Mouse (Mus musculus): ENCODE data around the gene Foxs1. TPM values are rescaled to one million over a fixed set of nuclear protein-coding genes. Genes with fewer than 3 reads are reported as not detected.

The Foxs1 gene
- polyA plus RNA-seq, 1 experiment from 2014 or later, result 2.9 TPM

DNA sequence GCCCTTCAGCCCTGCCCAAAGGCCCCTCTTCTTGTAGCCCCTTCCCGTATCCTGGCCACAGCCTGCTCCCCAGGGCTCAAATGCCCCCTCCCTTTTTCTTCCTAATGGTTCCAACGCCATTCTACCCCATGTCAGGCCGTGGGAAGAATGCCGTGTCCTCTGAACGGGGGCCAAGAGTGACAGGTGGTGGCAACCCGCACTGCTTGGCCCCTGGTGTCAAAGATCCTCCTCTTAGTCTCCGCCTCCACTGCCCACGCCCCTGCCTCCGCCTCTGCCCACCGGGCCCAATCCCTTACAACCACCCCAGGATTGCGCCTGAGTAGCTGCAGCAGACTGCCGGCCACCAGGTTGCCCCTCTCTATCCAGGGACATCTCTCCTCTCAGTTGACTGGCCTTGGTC, 22.0 kb downstream of the Foxs1 start, which contains the start of gene Mylk2:
Gene Mylk2 (plus strand): TSS at position 322 of the 400 bp plus-strand sequence.
- Histone ChIP-seq H3K4me1 (peaks cover 21% of the 10 kb centered on the region), H3K27me3 (peaks cover 45% of the 10 kb centered on the region)
- 26% methylated on average over 12 of the region's 12 CpGs for WGBS

DNA sequence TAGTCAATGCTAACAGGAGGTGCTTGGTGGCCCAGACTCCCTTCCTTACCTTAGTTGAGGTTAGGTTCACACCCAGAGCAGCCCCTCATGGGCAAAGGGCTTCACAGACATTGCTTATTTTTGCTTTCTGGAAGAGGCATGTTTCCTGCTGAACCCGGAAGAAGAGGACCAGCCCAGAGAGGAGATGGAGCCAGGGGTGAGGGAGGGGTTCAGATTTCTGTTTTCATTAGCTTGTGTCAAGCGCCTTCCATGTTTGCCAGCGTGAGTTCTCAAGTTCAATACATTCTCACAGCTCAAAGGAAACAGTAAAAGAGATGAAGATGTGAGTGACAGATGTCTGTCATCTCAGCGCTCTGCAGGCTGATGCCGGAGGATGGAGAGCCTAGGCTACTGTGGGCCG, 23.2 kb downstream of the Foxs1 start:
- Histone ChIP-seq H3K9me3 (replicated peaks) (no peaks in the 10 kb centered on the region), H3K4me2 (no peak overlapping the region), H3K36me3 (ENCODE audit: poor library complexity, severe bottlenecking) (no peaks in the 10 kb centered on the region), H3K27ac (no peak overlapping the region), H3K4me1 (peaks cover 21% of the 10 kb centered on the region), H3K4me3 (no peak overlapping the region), H3K27me3 (peaks cover 38% of the 10 kb centered on the region), H3K9ac (no peak overlapping the region)
- no peak for ATAC-seq
- 90% methylated on average over 6 of the region's 6 CpGs for WGBS

More for the DNA sequence above, 22.0 kb downstream of the Foxs1 start, which contains the start of gene Mylk2:
- no peak for ATAC-seq
- H3K4me3 ChIP-seq, result no peak within 1 kb of the TSS
- H3K27ac ChIP-seq, result no peak within 1 kb of the TSS
- no peak within 1 kb of the TSS for H3K4me2 ChIP-seq
- no peaks in the 10 kb centered on the region for H3K36me3 ChIP-seq (ENCODE audit: poor library complexity, severe bottlenecking)
- H3K9ac ChIP-seq, result no peak within 1 kb of the TSS
- no peaks in the 10 kb centered on the region for H3K9me3 ChIP-seq (replicated peaks)

DNA sequence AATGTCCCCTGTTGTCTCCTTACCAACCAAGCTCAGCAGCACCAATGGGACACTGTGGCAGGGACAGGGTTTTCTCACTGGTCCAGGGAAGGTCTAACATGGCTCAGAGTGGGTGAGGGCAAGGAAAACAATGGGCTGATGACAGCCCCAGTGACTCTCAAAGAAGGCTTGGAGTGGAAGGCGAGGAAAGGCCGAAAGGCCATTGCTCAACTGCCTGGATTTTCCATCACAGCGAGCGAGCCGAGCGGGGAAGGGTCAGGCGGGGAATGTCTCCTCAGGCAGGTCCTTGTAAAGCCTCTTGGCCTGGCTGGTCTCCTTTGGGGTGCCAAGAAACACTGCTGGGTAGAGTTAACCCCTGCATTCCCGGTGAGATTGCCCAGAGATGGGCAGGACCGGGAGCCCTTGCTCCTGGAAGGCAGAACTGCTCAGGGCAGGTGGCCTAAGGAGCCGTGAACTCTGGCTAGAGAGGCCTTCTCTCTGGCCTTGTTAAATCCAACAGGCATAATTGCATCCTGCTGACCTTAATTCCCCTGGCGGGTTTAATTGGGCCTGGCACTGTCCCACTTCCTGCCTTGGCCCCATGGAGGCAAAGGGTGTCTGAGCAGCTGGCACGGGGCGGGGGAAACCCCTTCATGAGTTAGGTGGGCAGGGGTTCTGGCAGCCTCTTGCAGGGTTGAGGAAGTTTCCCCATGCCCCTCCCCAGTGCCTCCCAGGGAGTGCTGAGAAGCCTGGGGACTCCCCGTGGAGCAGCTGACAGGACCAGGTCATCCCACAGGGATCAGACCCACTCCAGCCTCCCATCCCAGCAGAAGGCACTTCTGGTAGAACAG, 25.7 kb downstream of the Foxs1 start:
- Histone ChIP-seq H3K36me3 (ENCODE audit: poor library complexity, severe bottlenecking) (no peaks in the 10 kb centered on the region), H3K9me3 (replicated peaks) (no peaks in the 10 kb centered on the region), H3K27ac (no peak overlapping the region), H3K4me1 (peaks cover 16% of the 10 kb centered on the region), H3K27me3 (peaks cover 20% of the 10 kb centered on the region), H3K4me3 (no peak overlapping the region), H3K9ac (no peak overlapping the region), H3K4me2 (no peak overlapping the region)
- 51% methylated on average over 14 of the region's 14 CpGs for WGBS
- no peak for ATAC-seq

DNA sequence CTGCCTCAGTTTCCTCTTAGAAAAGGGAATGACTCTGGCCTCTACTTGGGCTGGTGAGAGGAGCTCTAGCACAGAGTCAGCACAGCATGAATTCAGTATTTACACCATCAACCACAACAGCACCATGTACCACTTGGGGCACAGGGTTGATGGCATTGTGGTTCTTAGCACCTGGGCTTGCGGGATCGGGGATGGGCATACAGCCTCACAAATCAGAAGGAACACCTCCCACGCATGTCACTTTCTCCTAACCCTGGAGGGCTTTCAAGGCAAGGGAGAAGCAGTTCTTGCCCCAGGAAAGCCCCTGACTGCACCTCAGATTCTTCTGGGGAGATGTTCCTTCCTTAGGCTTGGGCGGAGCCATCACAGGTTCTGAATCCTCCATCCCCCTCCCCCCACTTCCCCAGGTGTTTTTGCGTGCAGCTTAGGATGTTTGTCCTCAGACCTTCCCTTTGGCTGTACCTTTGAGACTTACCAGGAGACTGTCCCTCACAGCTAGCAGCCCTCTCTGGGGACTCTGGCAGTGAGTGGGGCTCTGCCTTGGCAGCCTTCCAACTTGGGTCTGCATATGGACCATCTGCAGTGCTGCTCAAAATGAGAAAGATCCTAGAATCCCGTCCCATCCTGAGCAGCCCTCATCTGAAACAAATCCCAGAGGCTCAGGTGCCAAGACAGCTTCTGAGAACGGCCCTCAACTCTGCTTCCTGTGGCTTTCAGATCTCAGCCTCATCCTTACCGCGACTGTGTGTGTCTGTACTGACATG, 26.6 kb downstream of the Foxs1 start:
- Histone ChIP-seq H3K4me2 (no peak overlapping the region), H3K27ac (no peak overlapping the region), H3K27me3 (peaks cover 11% of the 10 kb centered on the region), H3K9me3 (replicated peaks) (no peaks in the 10 kb centered on the region), H3K4me1 (peaks cover 20% of the 10 kb centered on the region), H3K9ac (no peak overlapping the region), H3K36me3 (ENCODE audit: poor library complexity, severe bottlenecking) (no peaks in the 10 kb centered on the region), H3K4me3 (no peak overlapping the region)
- ATAC-seq, result no peak
- 65% methylated on average over 9 of the region's 9 CpGs for WGBS

DNA sequence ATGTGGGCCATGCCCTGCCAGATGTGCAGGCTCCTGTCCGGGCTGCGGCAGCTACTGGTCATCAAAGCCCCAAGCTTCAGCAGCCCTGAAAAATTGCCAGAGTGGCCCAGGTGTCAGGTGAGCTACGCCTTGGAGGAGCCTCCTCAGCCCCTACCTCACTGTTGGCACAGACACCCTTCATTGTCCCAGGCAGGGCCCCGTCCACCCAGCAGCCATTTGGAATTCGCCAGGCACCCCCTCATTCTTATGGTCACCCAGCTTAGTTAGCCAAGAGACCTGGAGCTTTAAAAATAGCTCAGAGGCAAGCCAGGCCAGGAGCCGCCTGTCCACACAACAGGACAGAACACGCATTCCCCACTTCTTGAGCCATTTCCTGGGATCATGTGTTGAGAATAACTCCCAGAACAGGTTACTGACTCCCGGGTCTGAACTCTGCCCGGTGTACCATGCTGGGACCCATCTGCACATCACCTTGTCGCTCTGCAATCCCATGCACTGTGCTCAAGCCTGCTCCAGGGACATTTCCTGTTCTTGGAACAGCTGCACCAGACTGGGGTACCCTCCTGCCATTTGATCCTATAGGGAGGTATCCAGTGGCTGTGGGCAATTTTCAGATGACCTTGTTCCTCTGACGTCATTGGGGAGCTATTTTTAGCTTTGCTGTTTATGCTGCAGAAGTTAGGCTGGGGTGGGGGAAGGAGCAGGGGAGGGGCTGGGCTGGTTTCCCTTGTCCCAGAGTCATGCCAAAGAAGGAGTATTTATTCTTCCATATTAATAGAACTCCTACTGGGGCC, 27.8 kb downstream of the Foxs1 start:
- H3K9ac ChIP-seq, result no peak overlapping the region
- H3K9me3 ChIP-seq (replicated peaks), result no peaks in the 10 kb centered on the region
- peaks cover under 1% of the 10 kb centered on the region; the same call in 1 of the 2 replicates for H3K27me3 ChIP-seq
- H3K4me1 ChIP-seq, result peaks cover 20% of the 10 kb centered on the region
- H3K27ac ChIP-seq, result no peak overlapping the region
- H3K4me3 ChIP-seq, result no peak overlapping the region
- 76% methylated on average over 11 of the region's 11 CpGs for WGBS
- no peak for ATAC-seq
- no peak overlapping the region for H3K4me2 ChIP-seq
- no peaks in the 10 kb centered on the region for H3K36me3 ChIP-seq (ENCODE audit: poor library complexity, severe bottlenecking)

GRCm38 (mm10) chr2:152904127-152904643, 28.8 kb downstream of the Foxs1 start:
- Histone ChIP-seq H3K9me3 (replicated peaks) (no peaks in the 10 kb centered on the region), H3K36me3 (ENCODE audit: poor library complexity, severe bottlenecking) (no peaks in the 10 kb centered on the region), H3K27me3 (no peaks in the 10 kb centered on the region), H3K4me1 (peaks cover 20% of the 10 kb centered on the region), H3K4me2 (no peak overlapping the region), H3K27ac (no peak overlapping the region), H3K9ac (no peak overlapping the region), H3K4me3 (no peak overlapping the region)
- ATAC-seq, result no peak
- WGBS, result 78% methylated on average over 5 of the region's 5 CpGs

DNA sequence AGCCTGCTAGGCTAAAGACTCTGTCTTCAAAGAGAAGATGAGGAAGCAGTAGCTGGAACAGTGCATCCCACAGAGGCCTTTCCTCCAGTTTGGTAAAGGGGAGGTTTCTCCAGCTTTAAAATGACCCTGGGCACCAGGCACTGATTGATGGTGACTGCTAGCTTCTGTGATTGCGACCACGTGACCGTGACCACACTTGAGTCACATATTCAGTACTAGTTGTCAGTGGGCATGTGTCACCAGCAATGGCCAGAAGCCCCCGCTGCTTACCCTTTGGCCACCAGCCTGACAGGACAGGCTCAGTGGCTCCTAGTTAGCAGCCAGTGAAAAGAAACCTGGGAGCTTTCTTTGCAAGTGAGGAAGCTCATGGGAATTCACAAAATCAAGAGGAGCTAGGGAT, 29.4 kb downstream of the Foxs1 start:
- Histone ChIP-seq H3K4me1 (peaks cover 20% of the 10 kb centered on the region), H3K27me3 (no peaks in the 10 kb centered on the region), H3K9me3 (replicated peaks) (no peaks in the 10 kb centered on the region), H3K4me3 (no peak overlapping the region), H3K36me3 (ENCODE audit: poor library complexity, severe bottlenecking) (no peaks in the 10 kb centered on the region), H3K27ac (no peak overlapping the region), H3K9ac (no peak overlapping the region), H3K4me2 (no peak overlapping the region)
- no peak for ATAC-seq
- 89% methylated on average over 4 of the region's 4 CpGs for WGBS

DNA sequence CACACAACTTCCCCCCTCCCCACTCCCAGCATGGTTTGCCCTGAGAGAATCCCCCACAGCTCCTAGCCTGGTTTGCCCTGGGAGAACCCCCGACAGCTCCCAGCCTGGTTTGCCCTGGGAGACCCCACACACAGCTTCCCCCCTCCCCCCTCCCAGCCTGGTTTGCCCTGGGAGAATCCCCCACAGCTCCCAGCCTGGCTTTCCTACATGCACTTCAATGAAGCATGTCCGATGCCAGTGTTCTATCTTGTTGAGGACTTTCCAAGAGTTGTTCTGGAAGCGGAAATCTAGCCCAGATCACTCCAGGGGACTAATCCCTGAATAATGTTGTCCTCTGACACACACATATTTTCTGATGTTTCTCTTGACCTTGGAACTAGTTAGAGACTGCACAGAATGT, 30.4 kb downstream of the Foxs1 start:
- no peak overlapping the region for H3K4me3 ChIP-seq
- 15% methylated on average over 3 of the region's 3 CpGs for WGBS
- no peaks in the 10 kb centered on the region for H3K36me3 ChIP-seq (ENCODE audit: poor library complexity, severe bottlenecking)
- no peak for ATAC-seq
- no peak overlapping the region for H3K9ac ChIP-seq
- no peaks in the 10 kb centered on the region for H3K27me3 ChIP-seq
- no peaks in the 10 kb centered on the region for H3K9me3 ChIP-seq (replicated peaks)
- no peak overlapping the region for H3K4me2 ChIP-seq
- H3K4me1 ChIP-seq, result peaks cover 19% of the 10 kb centered on the region
- no peak overlapping the region for H3K27ac ChIP-seq

GRCm38 (mm10) chr2:152901296-152901695, 31.7 kb downstream of the Foxs1 start:
- no peak overlapping the region for H3K27ac ChIP-seq
- H3K9me3 ChIP-seq (replicated peaks), result no peaks in the 10 kb centered on the region
- no peak overlapping the region for H3K9ac ChIP-seq
- H3K27me3 ChIP-seq, result no peaks in the 10 kb centered on the region
- H3K4me3 ChIP-seq, result no peak overlapping the region
- 0 out of 2 replicates have a peak, but pooled peaks cover 5% of the 10 kb centered on the region for H3K4me1 ChIP-seq
- 0 out of 2 replicates have a peak, but pooled peaks cover 3% of the 10 kb centered on the region for H3K36me3 ChIP-seq (ENCODE audit: poor library complexity, severe bottlenecking)
- no peak for ATAC-seq
- 94% methylated on average over 15 of the region's 15 CpGs for WGBS
- no peak overlapping the region for H3K4me2 ChIP-seq

- Histone ChIP-seq H3K36me3 (ENCODE audit: poor library complexity, severe bottlenecking) (peaks cover 21% of the 10 kb centered on the region), H3K27ac (no peak overlapping the region), H3K9me3 (replicated peaks) (no peaks in the 10 kb centered on the region), H3K9ac (no peak overlapping the region), H3K4me3 (no peak overlapping the region), H3K27me3 (no peaks in the 10 kb centered on the region), H3K4me1 (0 out of 2 replicates have a peak, but pooled peaks cover 4% of the 10 kb centered on the region), H3K4me2 (no peak overlapping the region)
- WGBS, result 84% methylated on average over 6 of the region's 6 CpGs
- no peak for ATAC-seq
Measured at GRCm38 (mm10) chr2:152899011-152899410, 34.0 kb downstream of the Foxs1 start.

DNA sequence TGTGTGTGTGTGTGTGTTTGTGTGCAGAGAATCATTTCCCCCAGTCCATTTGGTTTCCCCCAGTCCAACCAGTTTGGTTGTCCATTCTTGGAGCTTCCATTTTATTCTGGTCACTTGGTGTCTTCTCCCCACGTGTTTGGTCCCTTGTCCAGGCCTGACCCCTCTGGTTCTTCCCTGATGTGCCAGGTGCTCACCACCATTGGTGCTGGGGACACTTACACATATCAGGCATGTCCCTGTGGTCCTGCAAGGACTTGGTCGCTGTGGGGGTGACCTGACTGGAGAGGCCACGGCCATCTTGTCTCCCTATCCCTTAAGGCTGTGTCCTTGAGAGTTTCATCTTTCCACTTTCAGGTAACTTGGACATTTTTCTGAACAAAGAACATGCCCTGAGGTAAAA, 36.1 kb downstream of the Foxs1 start:
- Histone ChIP-seq H3K36me3 (ENCODE audit: poor library complexity, severe bottlenecking) (peaks cover 42% of the 10 kb centered on the region), H3K4me2 (no peak overlapping the region), H3K9me3 (replicated peaks) (no peaks in the 10 kb centered on the region), H3K9ac (no peak overlapping the region), H3K27ac (no peak overlapping the region), H3K4me1 (0 out of 2 replicates have a peak, but pooled peaks cover 4% of the 10 kb centered on the region), H3K4me3 (no peak overlapping the region), H3K27me3 (no peaks in the 10 kb centered on the region)
- no peak for ATAC-seq
- WGBS, result 92% methylated on average over 3 of the region's 3 CpGs
